Mouse (Mus musculus): ENCODE measurements around the gene Pmpca. TPM values are rescaled to one million over a fixed set of nuclear protein-coding genes. Genes with fewer than 3 reads are reported as not detected.
A peak's percentile ranks its signal among the peaks of the same experiment; 100 is the strongest.

The Pmpca gene
- polyA plus RNA-seq, 1 experiment from 2014 or later: 113 TPM

- peaks cover 23% of the 10 kb centered on the region for H3K4me1 ChIP-seq
- no peak overlapping the region for H3K4me3 ChIP-seq (replicated peaks)
- no peak for ATAC-seq (replicated peaks; ENCODE audit: low FRiP score)
- H3K36me3 ChIP-seq: peaks cover 57% of the 10 kb centered on the region
- H3K4me2 ChIP-seq: no peak overlapping the region
- no peaks in the 10 kb centered on the region for H3K27me3 ChIP-seq
- WGBS: 90% methylated on average over 4 of the region's 4 CpGs
- no peak overlapping the region for H3K27ac ChIP-seq
- H3K9ac ChIP-seq: no peak overlapping the region
- no peaks in the 10 kb centered on the region for H3K9me3 ChIP-seq (replicated peaks)
These were observed 52.1 kb downstream of the Pmpca start for GRCm38 (mm10) chr2:26441261-26441660.

- Histone ChIP-seq H3K27ac (no peak overlapping the region), H3K27me3 (no peaks in the 10 kb centered on the region), H3K9me3 (replicated peaks) (no peaks in the 10 kb centered on the region), H3K36me3 (peaks cover 55% of the 10 kb centered on the region), H3K9ac (no peak overlapping the region), H3K4me1 (peaks cover 27% of the 10 kb centered on the region), H3K4me2 (no peak overlapping the region), H3K4me3 (replicated peaks) (no peak overlapping the region)
- no peak for ATAC-seq (replicated peaks; ENCODE audit: low FRiP score)
- WGBS: 76% methylated on average over 5 of the region's 5 CpGs
These were observed 52.5 kb downstream of the Pmpca start for GRCm38 (mm10) chr2:26441688-26442087.

GRCm38 (mm10) chr2:26442843-26443242 is 53.7 kb downstream of the Pmpca start:
- H3K9me3 ChIP-seq (replicated peaks): no peaks in the 10 kb centered on the region
- WGBS: 92% methylated on average over 1 of the region's 1 CpGs

GRCm38 (mm10) chr2:26443876-26444275 is 54.7 kb downstream of the Pmpca start:
- peaks cover 37% of the 10 kb centered on the region for H3K4me1 ChIP-seq
- H3K9ac ChIP-seq: peak overlapping the region; percentile 75
- peak overlapping the region; percentile 71 for H3K4me3 ChIP-seq (replicated peaks)
- WGBS: 29% methylated on average over 3 of the region's 3 CpGs
- H3K4me2 ChIP-seq: peak overlapping the region; percentile 72
- H3K36me3 ChIP-seq: peaks cover 34% of the 10 kb centered on the region
- no peaks in the 10 kb centered on the region for H3K27me3 ChIP-seq
- no peak overlapping the region for H3K27ac ChIP-seq
- no peak for ATAC-seq (replicated peaks; ENCODE audit: low FRiP score)
- no peaks in the 10 kb centered on the region for H3K9me3 ChIP-seq (replicated peaks)

More at GRCm38 (mm10) chr2:26442843-26443242, 53.7 kb downstream of the Pmpca start:
- ATAC-seq (replicated peaks; ENCODE audit: low FRiP score): no peak
- Histone ChIP-seq H3K4me2 (no peak overlapping the region), H3K27me3 (no peaks in the 10 kb centered on the region), H3K9ac (no peak overlapping the region), H3K36me3 (peaks cover 44% of the 10 kb centered on the region), H3K4me3 (replicated peaks) (no peak overlapping the region), H3K4me1 (peaks cover 39% of the 10 kb centered on the region), H3K27ac (no peak overlapping the region)

- Histone ChIP-seq H3K27me3 (no peaks in the 10 kb centered on the region), H3K9ac (peak overlapping the region; percentile 75), H3K4me2 (peak overlapping the region; percentile 72), H3K4me1 (peaks cover 37% of the 10 kb centered on the region), H3K4me3 (replicated peaks) (peak overlapping the region; percentile 71), H3K36me3 (peaks cover 29% of the 10 kb centered on the region), H3K27ac (peak overlapping the region; percentile 89), H3K9me3 (replicated peaks) (no peaks in the 10 kb centered on the region)
- ATAC-seq (replicated peaks; ENCODE audit: low FRiP score): no peak
- WGBS: 1% methylated on average over 15 of the region's 15 CpGs
These were observed 55.2 kb downstream of the Pmpca start for GRCm38 (mm10) chr2:26444368-26444767.

- H3K9me3 ChIP-seq (replicated peaks): no peaks in the 10 kb centered on the region
- peak within 1 kb of the TSS; percentile 71 for H3K4me3 ChIP-seq (replicated peaks)
- peaks cover 40% of the 10 kb centered on the region for H3K4me1 ChIP-seq
- peak; percentile 93 for ATAC-seq (replicated peaks; ENCODE audit: low FRiP score)
- no peaks in the 10 kb centered on the region for H3K27me3 ChIP-seq
- under 1% methylated on average over 60 of the region's 61 CpGs for WGBS
- peak within 1 kb of the TSS; percentile 75 for H3K9ac ChIP-seq
- peak within 1 kb of the TSS; percentile 82 for H3K4me2 ChIP-seq
- H3K27ac ChIP-seq: peak within 1 kb of the TSS; percentile 93
- peaks cover 21% of the 10 kb centered on the region for H3K36me3 ChIP-seq
These were observed 56.0 kb downstream of the Pmpca start, which contains the start of gene Sec16a for GRCm38 (mm10) chr2:26444946-26445665. Sec16a (minus strand) TSS chr2:26445216.

GRCm38 (mm10) chr2:26445666-26446445 is 56.7 kb downstream of the Pmpca start:
- H3K36me3 ChIP-seq: peaks cover 14% of the 10 kb centered on the region
- no peaks in the 10 kb centered on the region for H3K9me3 ChIP-seq (replicated peaks)
- no peaks in the 10 kb centered on the region for H3K27me3 ChIP-seq
- peak overlapping the region; percentile 67 for H3K9ac ChIP-seq
- H3K4me3 ChIP-seq (replicated peaks): peak overlapping the region; percentile 71
- peak overlapping the region; percentile 93 for H3K27ac ChIP-seq
- H3K4me2 ChIP-seq: peak overlapping the region; percentile 82
- WGBS: under 1% methylated on average over 44 of the region's 44 CpGs
- peaks cover 40% of the 10 kb centered on the region for H3K4me1 ChIP-seq
- peak; percentile 92 for ATAC-seq (replicated peaks; ENCODE audit: low FRiP score)

- peak overlapping the region; percentile 82 for H3K4me2 ChIP-seq
- no peaks in the 10 kb centered on the region for H3K9me3 ChIP-seq (replicated peaks)
- peaks cover 6% of the 10 kb centered on the region for H3K36me3 ChIP-seq
- peaks cover 40% of the 10 kb centered on the region for H3K4me1 ChIP-seq
- H3K4me3 ChIP-seq (replicated peaks): peak overlapping the region; percentile 71
- H3K27me3 ChIP-seq: no peaks in the 10 kb centered on the region
- peak overlapping the region; percentile 93; the same call in 1 of the 2 replicates for H3K27ac ChIP-seq
- no peak for ATAC-seq (replicated peaks; ENCODE audit: low FRiP score)
- H3K9ac ChIP-seq: peak overlapping the region; percentile 67
- 68% methylated on average over 4 of the region's 4 CpGs for WGBS
These were observed 57.5 kb downstream of the Pmpca start for GRCm38 (mm10) chr2:26446671-26447070.

Other genes starting within 250 kb of the Pmpca start
- not detected in 2 replicates for gene Lhx3, start 181.1 kb upstream of the Pmpca start, polyA plus RNA-seq (2015; fragmentation: Nextera tagmentation; extraction: Ambion mirVana)
- gene Qsox2, start 151.8 kb upstream of the Pmpca start, polyA plus RNA-seq (2015; fragmentation: Nextera tagmentation; extraction: Ambion mirVana): 17.5 and 19.6 TPM in 2 replicates
- gene Ccdc187, start 94.8 kb upstream of the Pmpca start, polyA plus RNA-seq (2015; fragmentation: Nextera tagmentation; extraction: Ambion mirVana): 0.04 TPM in 1 of 2 replicates, not detected in the other
- 39.6 and 44.4 TPM in 2 replicates for gene Gpsm1, start 73.8 kb upstream of the Pmpca start, polyA plus RNA-seq (2015; fragmentation: Nextera tagmentation; extraction: Ambion mirVana)
- gene Dnlz, start 37.2 kb upstream of the Pmpca start, polyA plus RNA-seq (2015; fragmentation: Nextera tagmentation; extraction: Ambion mirVana): 29.8 and 31.9 TPM in 2 replicates
- 1.1 and 1.7 TPM in 2 replicates for gene Card9, start 28.4 kb upstream of the Pmpca start, polyA plus RNA-seq (2015; fragmentation: Nextera tagmentation; extraction: Ambion mirVana)
- gene Snapc4, start 8.7 kb upstream of the Pmpca start, polyA plus RNA-seq (2015; fragmentation: Nextera tagmentation; extraction: Ambion mirVana): 27.9 and 31.3 TPM in 2 replicates
- gene Entr1, start within 50 bp of the Pmpca start, polyA plus RNA-seq (2015; fragmentation: Nextera tagmentation; extraction: Ambion mirVana): 110 and 115 TPM in 2 replicates
- 22.4 and 25.8 TPM in 2 replicates for gene Inpp5e, start 19.9 kb downstream of the Pmpca start, polyA plus RNA-seq (2015; fragmentation: Nextera tagmentation; extraction: Ambion mirVana)
- 25.3 and 26.0 TPM in 2 replicates for gene Sec16a, start 55.9 kb downstream of the Pmpca start, polyA plus RNA-seq (2015; fragmentation: Nextera tagmentation; extraction: Ambion mirVana)
- 22.0 and 24.6 TPM in 2 replicates for gene Notch1, start 127.3 kb downstream of the Pmpca start, polyA plus RNA-seq (2015; fragmentation: Nextera tagmentation; extraction: Ambion mirVana)
- 218 and 219 TPM in 2 replicates for gene Egfl7, start 190.7 kb downstream of the Pmpca start, polyA plus RNA-seq (2015; fragmentation: Nextera tagmentation; extraction: Ambion mirVana)
- not detected in 2 replicates for gene Gm20532, start 197.3 kb downstream of the Pmpca start, polyA plus RNA-seq (2015; fragmentation: Nextera tagmentation; extraction: Ambion mirVana)
- 41.7 and 47.7 TPM in 2 replicates for gene Agpat2, start 215.1 kb downstream of the Pmpca start, polyA plus RNA-seq (2015; fragmentation: Nextera tagmentation; extraction: Ambion mirVana)
- gene Fam69b, start 239.1 kb downstream of the Pmpca start, polyA plus RNA-seq (2015; fragmentation: Nextera tagmentation; extraction: Ambion mirVana): 32.9 and 33.1 TPM in 2 replicates

Measured in kidney, embryonic 15.5 days (tissue).